ENCODE assay signal across 14 mouse cellular contexts in genomic region chr14:51093496-51093895, GRCm38 (mm10). TPM values are rescaled to one million over a fixed set of nuclear protein-coding genes. Genes with fewer than 3 reads are reported as not detected.
DNase-seq lines count a peak whose midpoint lies in the region; ATAC-seq and TF ChIP-seq lines count a peak whose summit lies in the region.
"Had no signal": no experiment of that assay in that cellular context is flagged by ENCODE, and none has a peak within 500 bp of the region (broad histone marks: within the 10 kb centered on the region; RNA-seq: fewer than 3 reads in every experiment).

No protein-coding gene starts in this region.

- no peak overlapping the region for H3K4me2 ChIP-seq in lung, embryonic 14.5 days

- no peak for ATAC-seq in lung, embryonic 14.5 days (ENCODE audit: insufficient read depth)

- H3K4me3 ChIP-seq in heart, adult 2 months = no peak overlapping the region; the same call in 1 of the 2 replicates
- no peak overlapping the region for H3K4me3 ChIP-seq in lung, embryonic 14.5 days (ENCODE audit: low read depth, low read length)
- H3K4me3 ChIP-seq in C2C12 (ENCODE audit: insufficient read depth, poor library complexity, severe bottlenecking) = no peak overlapping the region

- TF ChIP-seq CTCF in heart, adult 2 months (IDR thresholded peaks at IDR 0.05) = no peak
- TF ChIP-seq CTCF in lung, embryonic 14.5 days (IDR thresholded peaks at IDR 0.05; ENCODE audit: low read depth) = no peak
- no peak for TF ChIP-seq CTCF in C2C12 (IDR thresholded peaks at IDR 0.05; ENCODE audit: control insufficient read depth, insufficient read depth, insufficient read length)

- H3ac ChIP-seq in C2C12 (ENCODE audit: control insufficient read depth, insufficient read length, low read depth) = no peak overlapping the region

- 31% methylated on average over 3 of the region's 3 CpGs for WGBS in heart, adult 2 months
- WGBS in lung, embryonic 14.5 days = 28% methylated on average over 3 of the region's 3 CpGs

- no peaks in the 10 kb centered on the region; the same call in 1 of the 2 replicates for H3K36me3 ChIP-seq in heart, adult 2 months (ENCODE audit: control insufficient read depth, insufficient read depth, low read length)
- no peaks in the 10 kb centered on the region for H3K36me3 ChIP-seq in lung, embryonic 14.5 days (ENCODE audit: insufficient read depth)
- no peaks in the 10 kb centered on the region for H3K36me3 ChIP-seq in C2C12 (ENCODE audit: control insufficient read depth, insufficient read depth)
- H3K36me3 ChIP-seq: G1E had no signal

- H3K9me3 ChIP-seq in lung, embryonic 14.5 days (ENCODE audit: low read depth, low read length) = no peaks in the 10 kb centered on the region
- H3K9me3 ChIP-seq: G1E had no signal

- peak in 1 of 2 experiments; percentile 39 for DNase-seq in heart, adult 2 months
- no peak for DNase-seq in heart, postnatal 4 days
- DNase-seq in lung, embryonic 14.5 days = peak; percentile 23
- DNase-seq in lung, postnatal 25 days (ENCODE audit: low spot score) = no peak
- peak; percentile 50 for DNase-seq in induced T-regulatory cell, adult 2 months (ENCODE audit: low read depth)
- no peak for DNase-seq in left cerebral cortex, adult 9 months (ENCODE audit: low spot score in 2 of 2)
- no peak for DNase-seq in cerebellum, postnatal 25 days
- DNase-seq: kidney, adult 18-20 months had no signal

- intact Hi-C loops in heart, adult 2 months (cut with DNase I) = no loop called here

- peaks cover 1% of the 10 kb centered on the region for H3K79me3 ChIP-seq in C2C12 (ENCODE audit: low read depth)

- H3K9ac ChIP-seq in heart, adult 2 months (ENCODE audit: low read depth, low read length) = no peak overlapping the region
- no peak overlapping the region for H3K9ac ChIP-seq in lung, embryonic 14.5 days

- no peak for TF ChIP-seq EP300 in heart, adult 2 months (IDR thresholded peaks at IDR 0.05; ENCODE audit: insufficient read depth, low read depth, low read length)

- peak overlapping the region; percentile 42 for H3K27ac ChIP-seq in heart, adult 2 months
- no peak overlapping the region for H3K27ac ChIP-seq in lung, embryonic 14.5 days (ENCODE audit: low read depth)

- no peaks in the 10 kb centered on the region for H3K27me3 ChIP-seq in heart, adult 2 months (ENCODE audit: control insufficient read depth, insufficient read depth, low read length)
- H3K27me3 ChIP-seq in lung, embryonic 14.5 days (ENCODE audit: insufficient read depth, low read length) = no peaks in the 10 kb centered on the region
- no peaks in the 10 kb centered on the region for H3K27me3 ChIP-seq in C2C12 (ENCODE audit: control insufficient read depth, insufficient read depth, insufficient read length)

- H3K4me1 ChIP-seq in heart, adult 2 months (ENCODE audit: control insufficient read depth, insufficient read depth, low read length) = peaks cover 3% of the 10 kb centered on the region; the same call in 1 of the 2 replicates
- peaks cover 12% of the 10 kb centered on the region; the same call in 1 of the 2 replicates for H3K4me1 ChIP-seq in lung, embryonic 14.5 days (ENCODE audit: insufficient read depth)

- no peaks in the 10 kb centered on the region for H3K79me2 ChIP-seq in heart, adult 2 months (replicated peaks; ENCODE audit: control insufficient read depth, insufficient read depth, low read length)
- H3K79me2 ChIP-seq in C2C12 (ENCODE audit: control insufficient read depth, insufficient read depth) = no peaks in the 10 kb centered on the region

- 0 out of 2 replicates have a peak, but pooled peaks have one; percentile 18 for TF ChIP-seq POLR2A in heart, adult 2 months (IDR thresholded peaks at IDR 0.05; ENCODE audit: insufficient read depth, low read depth, low read length)

TF ChIP-seq in C2C12, 6 proteins besides CTCF, POLR2A, EP300 and RAD21:
- no peak for TF ChIP-seq FOSL1 (IDR thresholded peaks at IDR 0.05; ENCODE audit: insufficient read depth, low read length, poor library complexity, severe bottlenecking)
- TF ChIP-seq MYOD1 (IDR thresholded peaks at IDR 0.05; ENCODE audit: control insufficient read depth, insufficient read length, low read depth) = no peak
- TF ChIP-seq CEBPB (IDR thresholded peaks at IDR 0.05; ENCODE audit: low read depth) = peak; percentile 21
- no peak for TF ChIP-seq MYOG (IDR thresholded peaks at IDR 0.05; ENCODE audit: control insufficient read depth, extremely low read depth, insufficient read length)
- TF ChIP-seq USF1 (IDR thresholded peaks at IDR 0.05; ENCODE audit: low read depth) = no peak
TF ChIP-seq in C2C12: peak in this region for 1.

RNA-seq across cellular contexts. Expression of gene Ang, which starts 2.5 kb away (rescaled TPM):
- total RNA-seq in heart, adult 2 months (2021) = 10 to 100 TPM in 1 of 2 experiments, 1 to 10 TPM in 1; 5.6 to 10.2 TPM
- polyA plus RNA-seq in heart, adult 2 months (2012; rRNA removed) = 10.8 and 12.1 TPM in 2 replicates
- 1 to 10 TPM; 2.2 to 3.3 TPM for total RNA-seq in heart, postnatal 4 days (2021)
- polyA plus RNA-seq in lung, embryonic 14.5 days (2014; fragmentation: Nextera tagmentation; extraction: Ambion mirVana) = 5.2 and 5.6 TPM in 2 replicates
- polyA plus RNA-seq in C2C12 (2012; fragmentation: generic; extraction: Trizol) = 0.92 TPM
- polyA plus RNA-seq: G1E had no signal

RNA-seq across cellular contexts. Expression of gene Rnase4, which starts 2.6 kb away (rescaled TPM):
- total RNA-seq in heart, adult 2 months (2021) = 10 to 100 TPM; 47.9 to 59.6 TPM
- polyA plus RNA-seq in heart, adult 2 months (2012; rRNA removed) = 90.9 and 123 TPM in 2 replicates
- 10 to 100 TPM; 30.4 to 31.7 TPM for total RNA-seq in heart, postnatal 4 days (2021)
- polyA plus RNA-seq in lung, embryonic 14.5 days (2014; fragmentation: Nextera tagmentation; extraction: Ambion mirVana) = 27.6 and 29.6 TPM in 2 replicates
- 14.5 TPM for polyA plus RNA-seq in C2C12 (2012; fragmentation: generic; extraction: Trizol)
- polyA plus RNA-seq: G1E had no signal

RNA-seq across cellular contexts. Expression of gene Olfr750, which starts 19.3 kb away (rescaled TPM):
- not detected for total RNA-seq in heart, adult 2 months (2021)
- not detected in 2 replicates for polyA plus RNA-seq in heart, adult 2 months (2012; rRNA removed)
- total RNA-seq in heart, postnatal 4 days (2021) = not detected
- polyA plus RNA-seq in lung, embryonic 14.5 days (2014; fragmentation: Nextera tagmentation; extraction: Ambion mirVana) = not detected in 2 replicates
- polyA plus RNA-seq in C2C12 (2012; fragmentation: generic; extraction: Trizol) = not detected
- total RNA-seq: heart, postnatal 36 days; left cerebral cortex, postnatal 36 days had no signal
- polyA plus RNA-seq: frontal cortex, adult 2 months; G1E; lung, embryonic 16.5 days had no signal

RNA-seq across cellular contexts. Expression of gene Eddm3b, which starts 20.7 kb away (rescaled TPM):
- not detected for total RNA-seq in heart, adult 2 months (2021)
- polyA plus RNA-seq in heart, adult 2 months (2012; rRNA removed) = not detected in 2 replicates
- not detected for total RNA-seq in heart, postnatal 4 days (2021)
- not detected in 2 replicates for polyA plus RNA-seq in lung, embryonic 14.5 days (2014; fragmentation: Nextera tagmentation; extraction: Ambion mirVana)
- not detected for polyA plus RNA-seq in C2C12 (2012; fragmentation: generic; extraction: Trizol)
- total RNA-seq: heart, postnatal 36 days; left cerebral cortex, postnatal 36 days had no signal
- polyA plus RNA-seq: frontal cortex, adult 2 months; G1E; lung, embryonic 16.5 days had no signal

RNA-seq across cellular contexts. Expression of gene Rnase6, which starts 30.2 kb away (rescaled TPM):
- total RNA-seq in heart, adult 2 months (2021) = under 1 TPM; 0.25 to 0.78 TPM
- polyA plus RNA-seq in heart, adult 2 months (2012; rRNA removed) = 1.9 and 3.5 TPM in 2 replicates
- total RNA-seq in heart, postnatal 4 days (2021) = under 1 TPM; 0.34 to 0.69 TPM
- polyA plus RNA-seq in lung, embryonic 14.5 days (2014; fragmentation: Nextera tagmentation; extraction: Ambion mirVana) = 1.2 and 1.4 TPM in 2 replicates
- polyA plus RNA-seq in C2C12 (2012; fragmentation: generic; extraction: Trizol) = not detected

Comparison
In these comparisons a context has a peak if more than half of its experiments do, and no peak if none do; other contexts are left out.
1. DNase-seq: peak in lung, embryonic 14.5 days (single experiment) and induced T-regulatory cell, adult 2 months (single experiment); none in heart, postnatal 4 days (single experiment), lung, postnatal 25 days (single experiment), left cerebral cortex, adult 9 months (0 of 2) and cerebellum, postnatal 25 days (0 of 2).